Comparison of ENCODE assay signal across 9 mouse cellular contexts in genomic region chr6:108569460-108570187, GRCm38 (mm10).
DNase-seq lines count a peak whose midpoint lies in the region; ATAC-seq and TF ChIP-seq lines count a peak whose summit lies in the region.
"Had no signal": no experiment of that assay in that cellular context is flagged by ENCODE, and none has a peak within 500 bp of the region (broad histone marks: within the 10 kb centered on the region; RNA-seq: fewer than 3 reads in every experiment).

No protein-coding gene starts in this region.

- no peak for DNase-seq in layer of hippocampus, adult 2 months (ENCODE audit: low spot score in 2 of 2)
- no peak for DNase-seq in layer of hippocampus, adult 11-12 months (ENCODE audit: low spot score)
- DNase-seq in gastrocnemius, postnatal 25 days: peak; percentile 45
- peak; percentile 34 for DNase-seq in neural tube, embryonic 11.5 days (ENCODE audit: low spot score)
- no peak for DNase-seq in spleen, postnatal 10 days (ENCODE audit: low spot score in 2 of 2)
- DNase-seq in right cerebral cortex, adult 2 months (ENCODE audit: low spot score in 2 of 2): no peak

- no peak for TF ChIP-seq CTCF in layer of hippocampus, adult 2 months (conservative IDR thresholded peaks at IDR 0.05)

- no peak overlapping the region for H3K4me2 ChIP-seq in kidney, embryonic 14.5 days (replicated peaks; ENCODE audit: low read depth, low read length)
- H3K4me2 ChIP-seq in neural tube, embryonic 11.5 days (ENCODE audit: low read depth): no peak overlapping the region

- 19% methylated on average over 7 of the region's 7 CpGs for WGBS in kidney, embryonic 14.5 days
- WGBS in neural tube, embryonic 11.5 days: 48% methylated on average over 7 of the region's 7 CpGs

- no peak overlapping the region for H3K9ac ChIP-seq in kidney, embryonic 14.5 days (ENCODE audit: low read depth, low read length)
- no peak overlapping the region for H3K9ac ChIP-seq in neural tube, embryonic 11.5 days (ENCODE audit: low read length)

- no peak overlapping the region for H3K4me3 ChIP-seq in layer of hippocampus, adult 2 months
- no peak overlapping the region for H3K4me3 ChIP-seq in kidney, embryonic 14.5 days (ENCODE audit: low read length)
- no peak overlapping the region for H3K4me3 ChIP-seq in neural tube, embryonic 11.5 days (ENCODE audit: low read depth, low read length)

- H3K27me3 ChIP-seq in kidney, embryonic 14.5 days (ENCODE audit: control insufficient read depth, insufficient read depth, low read length): no peaks in the 10 kb centered on the region
- H3K27me3 ChIP-seq in neural tube, embryonic 11.5 days (ENCODE audit: control insufficient read depth, insufficient read depth, low read length): no peaks in the 10 kb centered on the region

- peaks cover 21% of the 10 kb centered on the region for H3K4me1 ChIP-seq in kidney, embryonic 14.5 days (ENCODE audit: control insufficient read depth, insufficient read depth, low read length)
- H3K4me1 ChIP-seq in neural tube, embryonic 11.5 days (ENCODE audit: control insufficient read depth, insufficient read depth, low read length): peaks cover 17% of the 10 kb centered on the region

- H3K36me3 ChIP-seq in kidney, embryonic 14.5 days (ENCODE audit: control insufficient read depth, insufficient read depth, low read length): no peaks in the 10 kb centered on the region
- no peaks in the 10 kb centered on the region for H3K36me3 ChIP-seq in neural tube, embryonic 11.5 days (ENCODE audit: control insufficient read depth, insufficient read depth, low read length)
- H3K36me3 ChIP-seq: G1E had no signal

- peak; percentile 67 for ATAC-seq in kidney, embryonic 14.5 days (ENCODE audit: low FRiP score, low TSS enrichment)
- no peak for ATAC-seq in neural tube, embryonic 11.5 days (ENCODE audit: insufficient read depth, low FRiP score, low TSS enrichment)
- no peak for ATAC-seq in inflammation-experienced regulatory T-cells, adult 6 months

- peak overlapping the region; percentile 73; the same call in 1 of the 2 replicates for H3K27ac ChIP-seq in layer of hippocampus, adult 2 months
- no peak overlapping the region for H3K27ac ChIP-seq in kidney, embryonic 14.5 days (ENCODE audit: low read depth, low read length)
- no peak overlapping the region for H3K27ac ChIP-seq in neural tube, embryonic 11.5 days (ENCODE audit: low read depth, low read length)

- H3K9me3 ChIP-seq in kidney, embryonic 14.5 days (ENCODE audit: control insufficient read depth, low read length): no peaks in the 10 kb centered on the region
- no peaks in the 10 kb centered on the region for H3K9me3 ChIP-seq in neural tube, embryonic 11.5 days (ENCODE audit: control insufficient read depth, low read length)
- H3K9me3 ChIP-seq: G1E had no signal

Comparison
In these comparisons a context has a peak if more than half of its experiments do, and no peak if none do; other contexts are left out.
1. DNase-seq: peak in gastrocnemius, postnatal 25 days (single experiment) and neural tube, embryonic 11.5 days (single experiment); none in layer of hippocampus, adult 2 months (0 of 2), layer of hippocampus, adult 11-12 months (single experiment), spleen, postnatal 10 days (0 of 2) and right cerebral cortex, adult 2 months (0 of 2).